Mouse (Mus musculus): ENCODE data around the gene Aars.
"Not testable (repeated sequence)": the region's sequence is repeated elsewhere in the genome, so short reads cannot be mapped to it uniquely, and the experiment has no call there.

Aars gene

DNA sequence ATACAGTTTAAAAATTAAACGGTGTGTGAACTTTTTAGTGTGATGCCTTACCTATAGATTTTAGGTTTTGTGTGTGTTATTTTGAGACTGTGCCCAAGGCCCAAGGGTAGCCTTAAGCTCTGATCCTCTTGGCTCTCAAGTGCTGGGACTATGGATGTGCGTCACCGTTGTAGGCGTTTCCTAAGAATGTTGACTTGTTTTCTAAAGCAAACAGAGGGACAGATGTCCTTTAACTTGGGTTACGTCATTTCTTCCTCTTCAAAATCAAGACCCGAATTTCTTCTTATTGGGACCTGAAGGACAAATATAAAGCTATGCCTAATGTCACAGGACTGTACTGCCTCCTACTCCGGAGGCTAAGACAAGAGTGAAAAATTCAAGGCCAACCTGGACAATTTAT, at the start of gene Aars:
Aars (plus strand) TSS at position 229 of the 400 bp plus-strand sequence.
- no peak for DNase-seq

DNA sequence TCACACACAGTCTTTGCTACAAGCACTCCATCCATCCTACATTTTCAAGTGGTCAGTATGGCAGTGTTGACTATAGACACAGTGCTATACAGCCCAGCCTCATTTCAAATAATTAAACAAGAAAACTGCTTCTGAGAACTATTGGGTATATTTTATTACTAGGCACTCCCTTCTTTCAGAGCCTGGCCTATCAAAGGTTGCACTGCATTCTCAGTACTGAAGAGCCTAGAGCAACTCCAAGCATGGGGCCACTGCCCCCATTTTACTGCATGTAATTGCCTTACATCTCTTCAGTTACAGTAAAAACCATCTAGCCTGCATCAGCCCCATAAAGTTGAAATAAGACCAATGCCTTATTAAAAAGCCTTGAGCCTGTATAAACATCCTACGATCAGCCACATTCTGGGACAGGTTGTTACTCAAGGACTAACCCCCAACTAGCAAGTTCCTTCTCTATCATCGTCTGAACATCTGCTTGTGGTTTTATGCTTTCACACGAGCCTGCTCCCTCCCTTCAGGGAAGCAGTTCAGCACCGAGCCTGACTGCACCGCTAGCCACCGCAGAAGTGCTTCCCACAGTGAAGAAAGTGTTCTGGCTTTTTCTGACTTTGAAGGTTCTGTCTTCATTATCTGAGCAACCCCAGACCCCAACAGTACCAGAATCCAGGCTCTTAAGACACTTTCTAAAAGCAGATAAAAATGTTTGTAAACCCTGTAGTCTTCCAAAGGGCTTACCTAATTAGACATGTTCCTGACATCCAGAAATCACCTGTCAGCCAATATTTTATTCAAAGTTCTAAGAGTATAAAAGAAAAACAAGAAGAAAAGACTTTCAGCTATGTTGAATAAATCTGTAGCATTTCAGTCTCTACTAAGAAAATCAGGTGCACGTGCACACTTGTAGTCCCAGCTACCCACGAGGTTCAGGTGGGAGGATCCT, 44.9 kb upstream of the Aars start:
- no peak for DNase-seq

DNA sequence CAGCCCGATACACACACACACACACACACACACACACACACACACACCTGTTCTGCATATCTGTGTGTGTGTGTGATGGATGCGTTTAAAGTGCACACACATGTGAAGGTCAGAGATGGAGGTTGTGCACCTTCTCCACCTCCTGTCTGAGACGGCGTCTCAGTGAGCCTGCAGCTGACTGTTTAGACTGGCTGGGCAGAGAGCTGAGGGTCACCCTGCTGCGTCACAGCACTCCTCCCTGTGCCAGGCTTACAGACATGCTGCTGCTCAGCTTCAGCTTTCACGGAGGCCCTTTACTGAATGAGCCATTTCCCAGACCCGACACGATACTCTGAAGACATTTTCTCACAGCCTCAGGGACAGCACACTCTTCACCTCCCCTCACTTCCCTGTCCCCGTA, 42.9 kb upstream of the Aars start:
- DNase-seq: no peak

DNA sequence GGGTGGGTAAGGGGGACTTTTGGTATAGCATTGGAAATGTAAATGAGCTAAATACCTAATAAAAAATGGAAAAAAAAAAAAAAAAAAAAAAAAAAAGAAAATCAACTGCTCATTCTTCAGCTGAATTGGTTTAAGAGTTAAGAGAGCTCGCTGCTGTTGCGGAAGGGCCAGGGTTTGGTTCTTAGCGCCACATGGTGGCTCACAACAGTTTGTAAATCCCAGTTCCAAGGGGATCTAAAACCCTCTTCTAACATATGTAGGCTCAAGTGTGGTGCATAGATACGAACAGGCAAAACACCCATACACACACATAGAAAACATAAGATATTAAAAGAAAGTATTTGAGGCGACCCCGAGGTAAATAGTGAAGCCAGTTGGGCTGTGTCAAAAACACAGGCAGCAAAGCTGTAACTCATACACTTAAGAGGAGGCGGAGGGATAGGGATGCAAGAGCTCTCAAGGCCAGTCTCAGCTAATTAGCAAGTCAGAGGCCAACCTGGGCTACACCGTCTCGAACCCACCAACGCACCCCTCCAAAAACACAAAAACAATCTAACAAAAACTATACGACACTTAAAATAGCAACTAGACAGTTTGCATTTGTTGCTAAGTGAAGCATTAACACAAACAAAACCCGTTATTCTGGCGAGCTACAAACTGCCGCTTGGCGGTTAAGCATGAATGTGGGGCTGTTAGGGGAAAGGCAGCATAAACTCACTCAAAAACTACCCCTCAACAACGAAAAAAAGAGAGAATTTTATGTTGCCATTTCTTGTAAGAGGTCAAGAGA, 36.1 kb upstream of the Aars start:
- no peak for DNase-seq

DNA sequence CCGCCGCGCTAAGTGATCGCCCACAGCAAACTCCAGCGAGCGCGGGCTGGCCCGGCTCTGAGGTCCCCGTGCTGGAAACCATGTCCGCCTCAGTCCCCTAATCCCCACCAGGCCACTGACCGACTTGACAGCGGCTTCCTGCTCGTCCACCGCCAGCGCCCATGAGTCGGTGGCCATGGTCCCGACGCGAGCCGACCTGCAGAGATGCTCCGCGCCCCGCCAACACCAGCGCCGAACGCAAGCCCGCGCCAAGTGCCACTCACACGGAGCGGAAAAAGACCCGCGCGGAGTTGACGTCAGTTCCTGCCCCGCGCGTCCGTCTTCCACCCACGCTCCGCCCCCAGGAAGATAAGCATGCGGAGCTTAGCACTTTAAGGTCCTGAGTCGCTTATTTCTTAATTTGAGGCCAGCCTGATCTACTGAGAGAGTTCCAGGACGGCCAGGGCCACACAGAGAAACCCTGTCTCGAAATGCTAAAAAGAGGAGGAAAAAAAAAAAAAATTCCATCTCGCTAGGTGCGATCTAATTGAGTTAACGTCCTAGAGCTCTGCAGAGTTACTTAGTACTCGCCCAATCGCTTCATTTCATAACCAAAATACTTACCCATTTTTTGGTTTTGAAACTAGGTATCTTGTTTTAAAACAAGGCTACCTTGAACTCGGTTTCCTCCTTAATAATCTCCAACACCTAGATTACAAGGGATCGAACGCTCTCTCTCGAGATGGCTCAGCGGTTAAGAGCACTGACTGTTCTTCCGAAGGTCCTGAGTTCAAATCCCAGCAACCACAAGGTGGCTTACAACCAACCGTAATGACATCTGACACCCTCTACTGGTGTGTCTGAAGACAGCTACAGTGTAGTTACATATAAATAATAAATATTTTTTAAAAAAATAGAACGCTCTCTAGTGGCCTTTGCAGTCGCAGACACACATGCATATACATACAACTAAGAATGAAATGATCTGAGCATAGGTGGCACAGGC, 35.1 kb upstream of the Aars start, which contains the start of gene Ddx19a:
Ddx19a (minus strand) TSS at position 254 of the 985 bp plus-strand sequence.
- DNase-seq: peak; percentile 91

DNA sequence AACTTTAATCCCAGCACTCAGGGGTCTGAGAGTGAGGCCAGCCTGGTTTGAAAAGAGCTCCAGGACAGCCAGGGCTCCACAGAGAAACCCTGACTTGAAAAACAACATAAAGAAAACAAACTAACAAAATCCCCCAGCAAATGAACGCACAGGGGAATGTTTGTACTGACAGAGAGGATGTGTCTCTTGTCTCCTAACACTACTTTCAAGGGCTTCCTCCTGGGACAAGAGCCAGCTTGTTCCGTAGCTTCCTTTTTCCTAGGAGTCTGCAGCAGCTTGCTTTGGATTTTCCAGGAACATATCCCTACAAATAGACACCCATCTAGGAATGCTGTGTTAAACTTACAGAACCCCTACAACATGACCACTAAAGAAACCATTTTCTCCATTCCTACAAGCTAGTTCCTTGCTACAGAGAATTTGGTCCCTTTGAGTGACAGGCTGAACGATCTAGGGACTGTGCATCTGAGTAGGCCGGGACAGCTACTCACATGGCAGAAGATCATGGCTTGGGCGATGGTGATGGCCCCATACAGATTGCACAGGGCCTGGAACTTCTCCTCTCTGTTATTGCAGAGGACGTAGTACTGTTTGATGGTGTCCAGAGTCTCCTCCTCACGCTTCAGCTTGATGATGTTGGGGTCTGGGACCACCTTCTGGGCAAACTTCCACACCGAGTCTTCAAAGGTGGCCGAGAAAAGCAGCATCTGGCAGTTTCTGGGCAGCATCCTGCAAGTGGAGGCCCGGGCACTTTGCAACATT, 22.5 kb upstream of the Aars start:
- not testable (repeated sequence) for DNase-seq

DNA sequence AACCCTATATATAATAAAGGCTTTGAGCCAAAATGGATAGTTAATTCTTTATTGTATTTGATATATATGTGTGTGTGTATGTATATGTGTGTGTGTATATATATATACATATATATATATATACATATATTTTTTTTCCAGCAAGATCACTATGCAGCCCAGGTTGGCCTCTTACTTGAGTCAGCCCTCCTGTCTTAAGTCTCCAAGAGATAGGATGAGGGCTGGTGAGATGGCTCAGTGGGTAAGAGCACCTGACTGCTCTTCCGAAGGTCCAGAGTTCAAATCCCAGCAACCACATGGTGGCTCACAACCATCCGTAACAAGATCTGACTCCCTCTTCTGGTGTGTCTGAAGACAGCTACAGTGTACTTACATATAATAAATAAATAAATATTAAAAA, 6.3 kb upstream of the Aars start:
- DNase-seq: not testable (repeated sequence)

DNA sequence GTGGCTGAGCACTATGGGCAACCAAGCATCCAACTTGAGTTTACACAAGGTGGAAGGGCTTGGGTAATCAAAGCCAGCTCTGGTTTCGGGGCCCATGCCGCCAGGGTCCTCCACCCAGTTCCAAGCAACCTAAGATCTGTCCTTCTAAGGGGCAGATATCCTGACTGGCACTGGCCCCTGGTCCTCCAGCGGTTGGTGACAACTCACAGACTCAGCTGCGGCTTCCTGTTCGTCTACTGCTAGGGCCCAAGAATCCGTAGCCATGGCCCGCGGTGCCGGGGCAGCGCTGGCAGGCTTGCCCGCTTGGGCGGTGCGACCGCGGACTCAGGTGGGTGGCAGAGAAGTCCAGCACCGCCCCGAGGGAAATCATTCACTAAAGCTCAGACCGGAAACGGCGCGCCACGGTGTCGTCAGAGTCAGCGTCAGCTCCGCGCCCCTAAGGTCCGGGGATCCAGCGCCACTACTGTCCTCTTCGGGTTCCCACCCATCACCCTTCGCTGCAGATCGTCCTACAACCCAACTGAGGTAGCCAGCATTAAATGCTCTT, 5.5 kb upstream of the Aars start:
- peak; percentile 92 for DNase-seq

DNA sequence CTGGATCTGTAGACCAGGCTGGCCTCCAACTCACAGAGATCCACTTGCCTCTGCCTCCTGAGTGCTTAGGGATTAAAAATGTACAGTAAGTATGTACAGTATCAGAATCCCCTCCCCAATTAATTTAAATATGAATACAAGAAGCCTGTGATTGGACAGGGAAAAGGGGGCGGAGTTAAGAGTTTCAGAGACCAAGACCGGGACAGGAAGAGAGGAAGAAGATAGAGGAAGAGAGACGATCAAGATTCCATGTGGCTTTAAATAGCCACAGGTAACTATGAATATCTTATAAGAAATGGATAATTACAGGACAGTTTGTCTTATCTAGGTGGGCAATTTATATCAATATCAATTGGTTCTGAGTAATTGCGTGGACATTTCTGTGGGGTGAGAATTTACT, 3.4 kb upstream of the Aars start:
- no peak for DNase-seq

DNA sequence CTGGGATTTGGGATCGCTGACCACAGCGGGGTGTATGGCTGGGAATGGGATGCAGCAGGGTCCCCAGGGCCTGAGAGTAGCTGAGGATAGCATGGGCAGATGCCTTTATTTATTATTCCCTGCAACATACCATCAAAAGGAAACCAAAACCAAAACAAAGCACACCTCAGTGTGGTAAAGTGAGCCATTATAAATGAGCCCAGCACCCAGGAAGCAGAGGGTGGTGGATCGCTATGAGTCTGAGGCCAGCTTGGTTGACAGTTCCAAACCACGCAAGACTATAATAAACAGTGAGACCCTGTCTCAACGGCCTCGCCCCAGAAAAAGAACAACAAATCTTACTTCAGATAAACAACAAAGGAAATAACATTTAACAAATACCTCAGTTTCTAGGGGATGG, 2.9 kb upstream of the Aars start:
- DNase-seq: no peak

DNA sequence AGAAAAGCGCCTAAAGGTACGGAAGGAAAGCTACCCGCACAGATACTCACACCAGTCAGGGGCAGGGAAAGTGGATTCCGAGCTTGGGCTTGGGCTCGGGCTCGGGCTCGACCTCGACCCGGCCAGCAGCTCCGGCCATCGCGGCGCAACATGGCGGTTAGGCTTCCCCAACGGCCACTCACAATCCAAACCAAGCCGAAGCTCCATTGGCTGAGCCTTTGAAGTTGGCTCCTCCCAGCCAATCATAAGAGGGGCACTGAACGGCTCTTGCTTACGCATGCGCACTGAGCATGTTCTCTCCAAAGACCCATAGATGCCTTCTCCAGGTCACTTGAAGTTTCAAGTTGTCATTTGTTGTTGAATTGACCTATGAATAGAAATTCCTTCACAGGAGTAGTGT, 1.4 kb upstream of the Aars start, which contains the start of gene Ddx19b:
Ddx19b (minus strand) TSS at position 180 of the 400 bp plus-strand sequence.
- no peak for DNase-seq

DNA sequence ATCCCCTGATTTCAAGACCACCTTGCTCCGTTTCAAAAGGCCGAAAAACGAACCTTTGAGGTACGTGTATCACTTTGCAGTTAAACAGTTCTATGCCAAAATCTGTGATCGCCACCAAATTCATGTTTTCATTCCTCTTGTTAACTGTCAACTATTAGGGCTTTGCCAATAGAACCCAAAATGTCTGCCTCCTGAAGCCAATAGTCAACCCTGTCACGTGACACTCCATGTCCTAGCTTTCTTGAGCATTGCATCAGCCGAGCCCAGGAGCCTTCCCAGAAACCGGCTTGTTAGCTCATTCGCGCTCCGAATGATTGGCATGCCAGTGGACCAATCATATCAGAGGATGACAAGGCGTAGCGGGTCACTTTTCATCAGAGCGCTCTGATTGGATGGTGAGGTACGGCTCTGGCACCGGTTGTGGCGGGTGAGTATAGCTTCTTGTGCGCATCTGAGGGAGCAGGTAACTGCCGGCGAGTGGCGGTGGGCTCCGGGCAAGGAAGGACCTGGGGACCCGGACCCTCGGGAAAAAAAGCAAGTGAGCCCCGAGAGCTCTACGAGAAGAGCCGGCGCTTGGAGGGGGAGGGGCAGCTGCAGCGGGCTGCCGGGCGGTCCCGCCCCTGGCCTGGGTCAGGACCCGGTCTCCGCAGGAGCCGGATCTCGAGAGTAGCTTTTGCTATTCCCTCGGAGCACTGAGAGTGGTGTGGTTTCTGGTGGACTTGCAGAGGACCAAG, 705 bp downstream of the Aars start:
- DNase-seq: peak; percentile 99

DNA sequence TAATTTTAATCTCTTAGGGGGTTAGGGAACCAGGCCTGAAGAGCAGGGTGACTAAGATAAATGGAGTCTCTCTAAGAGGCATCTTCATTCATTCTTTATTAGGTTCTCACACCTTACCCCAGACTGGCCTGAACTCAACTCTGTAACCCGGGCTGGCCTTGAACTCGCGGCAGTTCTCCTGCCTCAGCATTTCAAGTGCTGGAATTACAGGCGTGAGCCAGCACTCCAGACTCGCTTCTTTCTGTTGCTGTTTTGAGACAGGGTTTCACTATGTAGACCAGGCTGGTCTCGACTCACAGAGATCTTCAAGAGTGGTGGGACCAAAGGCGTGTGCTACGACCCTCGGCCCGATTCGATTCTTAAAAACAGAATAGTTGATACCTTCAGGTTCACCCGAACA, 1.3 kb downstream of the Aars start:
- DNase-seq: peak; percentile 21

DNA sequence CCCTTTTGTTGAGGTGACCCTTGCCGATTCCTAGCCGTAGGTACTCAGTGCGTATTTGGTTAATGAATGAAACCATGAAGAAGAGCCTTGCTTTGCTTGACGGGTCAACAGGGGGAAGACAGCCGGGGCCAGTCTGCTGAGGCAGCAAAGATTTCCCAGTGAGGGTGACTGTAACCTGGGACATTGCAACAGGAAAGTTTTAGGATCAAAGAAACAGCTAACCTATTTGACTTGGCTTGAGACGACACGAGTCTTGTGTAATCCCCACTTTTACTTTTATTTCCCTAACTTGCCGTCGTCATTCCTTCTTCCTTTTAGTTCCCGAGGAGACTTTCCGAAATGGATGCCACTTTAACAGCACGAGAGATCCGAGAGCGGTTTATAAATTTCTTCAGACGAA, 3.6 kb downstream of the Aars start:
- DNase-seq: no peak

DNA sequence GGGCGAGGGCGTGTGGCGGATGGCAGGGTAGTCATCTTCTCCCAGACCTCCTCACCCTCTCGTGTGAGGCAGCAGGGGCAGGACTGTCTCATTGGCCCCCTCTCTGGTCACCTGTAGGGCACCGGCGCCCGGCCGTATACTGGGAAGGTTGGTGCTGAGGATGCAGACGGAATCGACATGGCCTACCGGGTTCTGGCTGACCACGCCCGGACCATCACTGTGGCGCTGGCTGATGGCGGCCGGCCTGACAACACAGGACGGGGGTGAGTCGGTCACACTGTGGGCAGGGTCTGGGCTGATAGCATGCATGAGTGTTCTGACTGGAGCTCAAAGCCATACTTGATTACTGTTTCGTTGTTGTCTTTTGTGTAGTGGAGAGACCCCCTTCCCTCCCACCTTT, 9.6 kb downstream of the Aars start:
- DNase-seq: no peak

DNA sequence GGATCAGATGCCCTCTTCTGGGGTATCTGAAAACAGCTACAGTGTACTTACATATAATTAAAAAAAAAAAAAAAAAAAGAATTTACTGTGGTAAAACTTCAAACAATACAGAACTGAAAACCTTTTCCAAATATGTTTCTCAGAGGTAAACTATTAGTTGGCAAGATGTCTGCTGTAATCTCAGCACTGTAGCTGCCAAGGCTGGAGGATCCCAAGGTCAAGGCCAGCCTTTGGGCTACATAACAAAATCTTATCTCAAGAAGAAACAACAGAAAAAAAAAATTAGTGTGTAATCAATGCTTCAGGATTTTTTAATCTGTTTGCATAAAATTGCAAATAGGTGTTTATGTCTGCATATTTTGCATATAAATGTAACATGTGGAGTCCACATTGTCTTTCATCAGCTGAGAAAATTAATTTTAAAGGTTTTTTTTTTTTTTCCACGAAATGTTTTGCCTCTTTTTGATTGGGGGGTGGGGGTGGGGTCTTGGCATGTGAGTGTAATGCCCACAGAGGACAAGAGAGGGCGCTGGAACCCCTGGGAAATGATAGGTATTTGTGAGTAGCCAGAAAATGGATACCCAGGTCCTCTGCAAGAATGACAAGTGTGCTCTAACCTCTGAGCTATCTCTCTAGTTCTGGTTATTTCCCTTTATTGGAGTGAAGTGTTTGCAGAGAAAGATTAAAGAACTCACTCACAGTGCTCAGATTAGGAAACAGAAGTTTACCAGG, 11.2 kb downstream of the Aars start:
- DNase-seq: no peak

DNA sequence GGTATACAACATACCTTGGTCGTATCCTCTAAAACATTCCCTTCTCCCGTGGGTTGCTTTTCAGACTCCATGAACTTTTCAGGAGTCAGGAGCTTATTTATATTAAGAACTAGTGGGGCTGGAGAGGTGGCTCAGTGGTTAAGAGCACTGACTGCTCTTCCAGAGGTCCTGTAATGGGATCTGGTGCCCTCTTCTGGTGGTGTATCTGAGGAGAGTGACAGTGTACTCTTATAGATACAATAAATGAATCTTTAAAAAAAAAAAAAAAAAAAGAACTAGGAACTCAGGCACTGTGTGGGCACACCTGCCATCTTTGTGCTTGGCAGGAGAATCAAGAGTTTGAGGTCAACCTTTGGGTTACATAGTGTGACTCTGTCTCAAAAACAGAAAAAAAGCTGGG, 15.8 kb downstream of the Aars start:
- no peak for DNase-seq

DNA sequence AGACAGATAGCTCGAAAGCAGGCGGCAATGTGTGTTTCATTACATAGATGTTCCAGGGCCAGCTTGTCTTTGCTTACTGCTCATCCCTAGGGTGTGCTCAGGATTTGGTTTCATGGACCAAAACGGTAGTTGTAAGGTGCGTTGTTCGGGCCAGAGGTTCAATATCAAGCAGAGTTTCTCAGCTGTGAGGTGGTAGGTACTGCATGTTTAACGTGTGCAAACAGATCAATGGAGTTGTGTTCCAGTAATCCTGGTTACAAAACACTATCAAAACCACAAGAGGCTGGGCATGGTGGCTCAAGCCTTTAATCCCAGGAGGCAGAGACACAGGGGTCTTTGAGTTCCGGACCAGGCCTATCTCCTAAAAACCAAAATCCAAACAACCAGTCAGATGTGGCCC, 16.2 kb downstream of the Aars start:
- DNase-seq: no peak

DNA sequence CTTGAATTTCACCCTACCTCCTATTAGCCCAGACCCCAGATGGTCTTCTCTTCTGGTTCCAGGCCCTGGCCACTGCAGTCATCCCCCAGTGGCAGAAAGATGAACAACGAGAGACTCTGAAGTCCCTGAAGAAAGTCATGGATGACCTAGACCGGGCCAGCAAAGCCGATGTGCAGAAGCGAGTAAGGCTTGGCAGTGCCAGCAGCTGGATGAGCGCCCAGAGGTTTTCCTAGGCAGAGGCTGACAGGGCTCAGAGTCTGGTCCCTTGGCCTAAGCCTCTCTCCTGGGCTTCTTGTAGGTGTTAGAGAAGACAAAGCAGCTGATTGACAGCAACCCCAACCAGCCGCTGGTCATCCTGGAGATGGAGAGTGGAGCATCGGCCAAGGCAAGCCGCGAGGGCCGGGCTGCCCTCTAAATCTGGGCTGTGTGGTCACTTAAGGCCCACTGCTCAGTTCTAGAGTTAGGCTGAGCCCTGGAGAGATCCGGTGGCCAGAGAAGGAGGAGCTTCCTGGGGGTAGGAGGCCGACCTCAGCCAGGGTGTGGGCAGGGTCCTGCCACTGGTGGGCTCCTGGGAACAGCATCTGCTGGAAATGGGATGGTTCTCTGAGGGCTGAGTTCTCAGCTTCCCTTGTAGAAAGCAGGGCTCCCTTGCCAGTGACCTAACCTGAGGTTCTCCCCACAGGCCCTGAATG, 21.0 kb downstream of the Aars start:
- no peak for DNase-seq

Data from kidney, postnatal 14 days (tissue).